Mouse (Mus musculus): Measurements from ENCODE around the gene Riox1. TPM values are rescaled to one million over a fixed set of nuclear protein-coding genes. Genes with fewer than 3 reads are reported as not detected.
A peak's percentile ranks its signal among the peaks of the same experiment; 100 is the strongest.

Gene Riox1
- total RNA-seq (2012; rRNA removed): 22.6 and 24.9 TPM in 2 replicates

GRCm38 (mm10) chr12:83950493-83950839, at the start of gene Riox1:
Gene Riox1 (plus strand): TSS chr12:83950608.
- peak within 1 kb of the TSS; percentile 95 for H3K9ac ChIP-seq (ENCODE audit: insufficient read depth, low read depth, low read length, poor library complexity, severe bottlenecking)
- in situ Hi-C loops (cut with MboI; ENCODE audit: low sequenced_read_pairs in 2 of 2, unreplicated experiment in 2 of 2): no loop called here
- peak within 1 kb of the TSS; percentile 77 to 96 for H3K4me3 ChIP-seq (ENCODE audit: insufficient read depth in 1 of 2, low read depth in 1 of 2, low read length in 2 of 2, poor library complexity in 1 of 2, severe bottlenecking in 1 of 2)
- H3K36me3 ChIP-seq (ENCODE audit: control insufficient read depth, insufficient read depth, low read length, poor library complexity, severe bottlenecking): peaks cover 14% of the 10 kb centered on the region
- H3K4me1 ChIP-seq (ENCODE audit: control insufficient read depth in 2 of 2, insufficient read depth in 2 of 2, low read length in 2 of 2, poor library complexity in 1 of 2): peaks cover 0 to 11% of the 10 kb centered on the region in 2 experiments; a peak in 2 of 4 replicates
- no peak within 1 kb of the TSS for H3K27ac ChIP-seq (ENCODE audit: insufficient read depth, low read depth, low read length, poor library complexity, severe bottlenecking)
- no peak for TF ChIP-seq MAFK (IDR thresholded peaks at IDR 0.05; ENCODE audit: insufficient read depth, low read depth, low read length)
- no peak; the same call in 1 of the 2 replicates for TF ChIP-seq HCFC1 (IDR thresholded peaks at IDR 0.05; ENCODE audit: borderline replicate concordance, insufficient read depth, low read length)
- no peak for TF ChIP-seq ZC3H11A (IDR thresholded peaks at IDR 0.05; ENCODE audit: borderline replicate concordance, low read depth, low read length)
- no peak for TF ChIP-seq ZNF384 (IDR thresholded peaks at IDR 0.05; ENCODE audit: low read depth, low read length)
- TF ChIP-seq CHD2 (IDR thresholded peaks at IDR 0.05; ENCODE audit: low read depth, low read length): no peak
- H3K9me3 ChIP-seq (ENCODE audit: control insufficient read depth, insufficient read depth, low read depth, low read length): no peaks in the 10 kb centered on the region
- DNase-seq (ENCODE audit: low read depth, low spot score): peak; percentile 70

- TF ChIP-seq ZNF384 (IDR thresholded peaks at IDR 0.05; ENCODE audit: low read depth, low read length) (no peak), ZC3H11A (IDR thresholded peaks at IDR 0.05; ENCODE audit: borderline replicate concordance, low read depth, low read length) (no peak), CHD2 (IDR thresholded peaks at IDR 0.05; ENCODE audit: low read depth, low read length) (no peak), MAFK (IDR thresholded peaks at IDR 0.05; ENCODE audit: insufficient read depth, low read depth, low read length) (no peak), HCFC1 (IDR thresholded peaks at IDR 0.05; ENCODE audit: borderline replicate concordance, insufficient read depth, low read length) (no peak)
- Histone ChIP-seq H3K4me1 (ENCODE audit: control insufficient read depth in 2 of 2, insufficient read depth in 2 of 2, low read length in 2 of 2, poor library complexity in 1 of 2) (no peaks in the 10 kb centered on the region), H3K9me3 (ENCODE audit: control insufficient read depth, insufficient read depth, low read depth, low read length) (no peaks in the 10 kb centered on the region), H3K27ac (ENCODE audit: insufficient read depth, low read depth, low read length, poor library complexity, severe bottlenecking) (no peak overlapping the region), H3K4me3 (ENCODE audit: insufficient read depth in 1 of 2, low read depth in 1 of 2, low read length in 2 of 2, poor library complexity in 1 of 2, severe bottlenecking in 1 of 2) (no peak overlapping the region), H3K9ac (ENCODE audit: insufficient read depth, low read depth, low read length, poor library complexity, severe bottlenecking) (no peak overlapping the region), H3K36me3 (ENCODE audit: control insufficient read depth, insufficient read depth, low read length, poor library complexity, severe bottlenecking) (no peaks in the 10 kb centered on the region)
- DNase-seq (ENCODE audit: low read depth, low spot score): no peak
- in situ Hi-C loops (cut with MboI; ENCODE audit: low sequenced_read_pairs in 2 of 2, unreplicated experiment in 2 of 2): no loop called here
Observed at GRCm38 (mm10) chr12:83910451-83910850, 40.0 kb upstream of the Riox1 start.

GRCm38 (mm10) chr12:83914202-83914740, 36.1 kb upstream of the Riox1 start:
- H3K4me3 ChIP-seq (ENCODE audit: insufficient read depth in 1 of 2, low read depth in 1 of 2, low read length in 2 of 2, poor library complexity in 1 of 2, severe bottlenecking in 1 of 2): no peak overlapping the region
- no peak overlapping the region for H3K9ac ChIP-seq (ENCODE audit: insufficient read depth, low read depth, low read length, poor library complexity, severe bottlenecking)
- in situ Hi-C loops (cut with MboI; ENCODE audit: low sequenced_read_pairs in 2 of 2, unreplicated experiment in 2 of 2): no loop called here
- 0 out of 2 replicates have a peak, but pooled peaks cover 3% of the 10 kb centered on the region for H3K36me3 ChIP-seq (ENCODE audit: control insufficient read depth, insufficient read depth, low read length, poor library complexity, severe bottlenecking)
- TF ChIP-seq ZC3H11A (IDR thresholded peaks at IDR 0.05; ENCODE audit: borderline replicate concordance, low read depth, low read length) (no peak), CHD2 (IDR thresholded peaks at IDR 0.05; ENCODE audit: low read depth, low read length) (no peak), MAFK (IDR thresholded peaks at IDR 0.05; ENCODE audit: insufficient read depth, low read depth, low read length) (no peak), ZNF384 (IDR thresholded peaks at IDR 0.05; ENCODE audit: low read depth, low read length) (no peak), HCFC1 (IDR thresholded peaks at IDR 0.05; ENCODE audit: borderline replicate concordance, insufficient read depth, low read length) (no peak)
- no peaks in the 10 kb centered on the region for H3K4me1 ChIP-seq (ENCODE audit: control insufficient read depth in 2 of 2, insufficient read depth in 2 of 2, low read length in 2 of 2, poor library complexity in 1 of 2)
- H3K9me3 ChIP-seq (ENCODE audit: control insufficient read depth, insufficient read depth, low read depth, low read length): no peaks in the 10 kb centered on the region
- no peak overlapping the region for H3K27ac ChIP-seq (ENCODE audit: insufficient read depth, low read depth, low read length, poor library complexity, severe bottlenecking)
- DNase-seq (ENCODE audit: low read depth, low spot score): no peak

GRCm38 (mm10) chr12:83914797-83915196, 35.6 kb upstream of the Riox1 start:
- Histone ChIP-seq H3K9ac (ENCODE audit: insufficient read depth, low read depth, low read length, poor library complexity, severe bottlenecking) (no peak overlapping the region), H3K4me3 (ENCODE audit: insufficient read depth in 1 of 2, low read depth in 1 of 2, low read length in 2 of 2, poor library complexity in 1 of 2, severe bottlenecking in 1 of 2) (no peak overlapping the region), H3K27ac (ENCODE audit: insufficient read depth, low read depth, low read length, poor library complexity, severe bottlenecking) (no peak overlapping the region), H3K9me3 (ENCODE audit: control insufficient read depth, insufficient read depth, low read depth, low read length) (no peaks in the 10 kb centered on the region), H3K4me1 (ENCODE audit: control insufficient read depth in 2 of 2, insufficient read depth in 2 of 2, low read length in 2 of 2, poor library complexity in 1 of 2) (no peaks in the 10 kb centered on the region), H3K36me3 (ENCODE audit: control insufficient read depth, insufficient read depth, low read length, poor library complexity, severe bottlenecking) (0 out of 2 replicates have a peak, but pooled peaks cover 3% of the 10 kb centered on the region)
- in situ Hi-C loops (cut with MboI; ENCODE audit: low sequenced_read_pairs in 2 of 2, unreplicated experiment in 2 of 2): no loop called here
- DNase-seq (ENCODE audit: low read depth, low spot score): no peak
- TF ChIP-seq MAFK (IDR thresholded peaks at IDR 0.05; ENCODE audit: insufficient read depth, low read depth, low read length) (no peak), ZNF384 (IDR thresholded peaks at IDR 0.05; ENCODE audit: low read depth, low read length) (no peak), HCFC1 (IDR thresholded peaks at IDR 0.05; ENCODE audit: borderline replicate concordance, insufficient read depth, low read length) (no peak), ZC3H11A (IDR thresholded peaks at IDR 0.05; ENCODE audit: borderline replicate concordance, low read depth, low read length) (no peak), CHD2 (IDR thresholded peaks at IDR 0.05; ENCODE audit: low read depth, low read length) (no peak)
